Mouse (Mus musculus): ENCODE results near the gene Gm17078. TPM values are rescaled to one million over a fixed set of nuclear protein-coding genes. Genes with fewer than 3 reads are reported as not detected.
"Not testable (repeated sequence)": the region's sequence is repeated elsewhere in the genome, so short reads cannot be mapped to it uniquely, and the experiment has no call there.

Gm17078 gene
- not detected in 2 replicates for polyA plus RNA-seq (2014; fragmentation: Nextera tagmentation; extraction: Ambion mirVana)

GRCm38 (mm10) chr14:51611210-51611609, at the start of gene Gm17078:
Gene Gm17078, minus strand, starts transcription at chr14:51611310.
- ATAC-seq (replicated peaks; ENCODE audit: low FRiP score) = no peak
- Histone ChIP-seq H3K4me3 (ENCODE audit: low read depth, low read length) (no peak within 1 kb of the TSS), H3K27me3 (ENCODE audit: control insufficient read depth, insufficient read depth, low read length) (no peaks in the 10 kb centered on the region), H3K36me3 (ENCODE audit: control insufficient read depth, insufficient read depth, low read length) (no peaks in the 10 kb centered on the region), H3K9ac (ENCODE audit: low read length) (no peak within 1 kb of the TSS), H3K4me2 (ENCODE audit: low read depth, low read length, severe bottlenecking) (no peak within 1 kb of the TSS), H3K4me1 (replicated peaks; ENCODE audit: control insufficient read depth, insufficient read depth, low read length) (no peaks in the 10 kb centered on the region), H3K27ac (ENCODE audit: low read depth, low read length) (no peak within 1 kb of the TSS), H3K9me3 (ENCODE audit: control insufficient read depth, low read length) (no peaks in the 10 kb centered on the region)
- DNase-seq (ENCODE audit: low spot score) = no peak
- WGBS = 95% methylated on average over 1 of the region's 1 CpGs

GRCm38 (mm10) chr14:51635566-51635965, 24.5 kb upstream of the Gm17078 start, which contains the start of gene Gm4181:
Gene Gm4181, minus strand, starts transcription at chr14:51635666.
- not testable (repeated sequence) for H3K4me3 ChIP-seq (ENCODE audit: low read depth, low read length); DNase-seq (ENCODE audit: low spot score); ATAC-seq (replicated peaks; ENCODE audit: low FRiP score); H3K4me1 ChIP-seq (replicated peaks; ENCODE audit: control insufficient read depth, insufficient read depth, low read length); H3K9me3 ChIP-seq (ENCODE audit: control insufficient read depth, low read length); H3K27me3 ChIP-seq (ENCODE audit: control insufficient read depth, insufficient read depth, low read length); H3K36me3 ChIP-seq (ENCODE audit: control insufficient read depth, insufficient read depth, low read length); H3K4me2 ChIP-seq (ENCODE audit: low read depth, low read length, severe bottlenecking); H3K27ac ChIP-seq (ENCODE audit: low read depth, low read length); H3K9ac ChIP-seq (ENCODE audit: low read length)
- WGBS = 79% methylated on average over 1 of the region's 1 CpGs

- H3K4me2 ChIP-seq (ENCODE audit: low read depth, low read length, severe bottlenecking); H3K36me3 ChIP-seq (ENCODE audit: control insufficient read depth, insufficient read depth, low read length); H3K4me1 ChIP-seq (replicated peaks; ENCODE audit: control insufficient read depth, insufficient read depth, low read length); H3K4me3 ChIP-seq (ENCODE audit: low read depth, low read length); H3K27me3 ChIP-seq (ENCODE audit: control insufficient read depth, insufficient read depth, low read length); H3K27ac ChIP-seq (ENCODE audit: low read depth, low read length); H3K9ac ChIP-seq (ENCODE audit: low read length); DNase-seq (ENCODE audit: low spot score); ATAC-seq (replicated peaks; ENCODE audit: low FRiP score); H3K9me3 ChIP-seq (ENCODE audit: control insufficient read depth, low read length): not testable (repeated sequence)
- WGBS = 93% methylated on average over 1 of the region's 1 CpGs
Measured at GRCm38 (mm10) chr14:51632426-51632825, 21.3 kb upstream of the Gm17078 start.

GRCm38 (mm10) chr14:51592039-51592438, 19.1 kb downstream of the Gm17078 start, which contains the start of gene Gm17174:
Gene Gm17174, minus strand, starts transcription at chr14:51592139.
- not testable (repeated sequence) for ATAC-seq (replicated peaks; ENCODE audit: low FRiP score); DNase-seq (ENCODE audit: low spot score); H3K27ac ChIP-seq (ENCODE audit: low read depth, low read length); H3K9me3 ChIP-seq (ENCODE audit: control insufficient read depth, low read length); H3K36me3 ChIP-seq (ENCODE audit: control insufficient read depth, insufficient read depth, low read length); H3K4me2 ChIP-seq (ENCODE audit: low read depth, low read length, severe bottlenecking); H3K4me1 ChIP-seq (replicated peaks; ENCODE audit: control insufficient read depth, insufficient read depth, low read length); H3K4me3 ChIP-seq (ENCODE audit: low read depth, low read length); H3K9ac ChIP-seq (ENCODE audit: low read length); H3K27me3 ChIP-seq (ENCODE audit: control insufficient read depth, insufficient read depth, low read length)
- WGBS = 87% methylated on average over 4 of the region's 4 CpGs

- not testable (repeated sequence) for H3K27ac ChIP-seq (ENCODE audit: low read depth, low read length); H3K4me1 ChIP-seq (replicated peaks; ENCODE audit: control insufficient read depth, insufficient read depth, low read length); H3K9ac ChIP-seq (ENCODE audit: low read length); H3K4me3 ChIP-seq (ENCODE audit: low read depth, low read length); H3K36me3 ChIP-seq (ENCODE audit: control insufficient read depth, insufficient read depth, low read length); H3K27me3 ChIP-seq (ENCODE audit: control insufficient read depth, insufficient read depth, low read length); DNase-seq (ENCODE audit: low spot score); H3K4me2 ChIP-seq (ENCODE audit: low read depth, low read length, severe bottlenecking); ATAC-seq (replicated peaks; ENCODE audit: low FRiP score); H3K9me3 ChIP-seq (ENCODE audit: control insufficient read depth, low read length)
- 85% methylated on average over 2 of the region's 2 CpGs for WGBS
Measured at GRCm38 (mm10) chr14:51573963-51574362, 37.1 kb downstream of the Gm17078 start, which contains the start of gene Gm17175. Gene Gm17175, minus strand, starts transcription at chr14:51574063.

Other genes with a start within 250 kb of the Gm17078 start
- not detected in 2 replicates for gene Gm7247, start 249.6 kb downstream of the Gm17078 start, polyA plus RNA-seq (2014; fragmentation: Nextera tagmentation; extraction: Ambion mirVana)
- not detected in 2 replicates for gene Vmn2r88, start 200.5 kb downstream of the Gm17078 start, polyA plus RNA-seq (2014; fragmentation: Nextera tagmentation; extraction: Ambion mirVana)
- gene Vmn2r89, start 159.5 kb downstream of the Gm17078 start, polyA plus RNA-seq (2014; fragmentation: Nextera tagmentation; extraction: Ambion mirVana) = not detected in 2 replicates
- not detected in 2 replicates for gene Gm5622, start 58.5 kb downstream of the Gm17078 start, polyA plus RNA-seq (2014; fragmentation: Nextera tagmentation; extraction: Ambion mirVana)
- not detected in 2 replicates for gene Gm17175, start 37.2 kb downstream of the Gm17078 start, polyA plus RNA-seq (2014; fragmentation: Nextera tagmentation; extraction: Ambion mirVana)
- not detected in 2 replicates for gene Gm17174, start 19.2 kb downstream of the Gm17078 start, polyA plus RNA-seq (2014; fragmentation: Nextera tagmentation; extraction: Ambion mirVana)
- not detected in 2 replicates for gene Gm4181, start 24.4 kb upstream of the Gm17078 start, polyA plus RNA-seq (2014; fragmentation: Nextera tagmentation; extraction: Ambion mirVana)
- not detected in 2 replicates for gene Gm17079, start 84.2 kb upstream of the Gm17078 start, polyA plus RNA-seq (2014; fragmentation: Nextera tagmentation; extraction: Ambion mirVana)
- not detected in 2 replicates for gene Gm5800, start 105.9 kb upstream of the Gm17078 start, polyA plus RNA-seq (2014; fragmentation: Nextera tagmentation; extraction: Ambion mirVana)
- not detected in 2 replicates for gene Ang4, start 162.3 kb upstream of the Gm17078 start, polyA plus RNA-seq (2014; fragmentation: Nextera tagmentation; extraction: Ambion mirVana)
- not detected in 2 replicates for gene AY358078, start 188.7 kb upstream of the Gm17078 start, polyA plus RNA-seq (2014; fragmentation: Nextera tagmentation; extraction: Ambion mirVana)
- gene Ear6, start 242.4 kb upstream of the Gm17078 start, polyA plus RNA-seq (2014; fragmentation: Nextera tagmentation; extraction: Ambion mirVana) = not detected in 2 replicates

Data from forebrain, embryonic 11.5 days (tissue).